Mouse (Mus musculus) limb, embryonic 11.5 days (tissue): Measurements from ENCODE around the gene Psmb5. TPM values are rescaled to one million over a fixed set of nuclear protein-coding genes. Genes with fewer than 3 reads are reported as not detected.

ENCODE experiments used
- ATAC-seq: fragments of 200-750 bp; cut with Nextera tagmentation; 2 replicates; pipeline ENCODE4 v1.8.0; 2017; ENCODE audit warnings: low read depth; ENCODE audit not compliant: insufficient number of reproducible peaks, low FRiP score, low TSS enrichment
- DNase-seq: peaks from one replicate; pipeline ENCODE4 v3.0.0-alpha.2; 2015; ENCODE audit warnings: low spot score
- H3K27ac ChIP-seq: fragments of 300-500 bp; sonication (generic); replicated peaks from 2 replicates; pipeline ENCODE4 v1.5.1; 2014; ENCODE audit warnings: low read depth, mild to moderate bottlenecking, low read length
- H3K27me3 ChIP-seq: fragments of 300-500 bp; sonication (generic); 2 replicates; pipeline ENCODE4 v1.6.1; 2014; ENCODE audit warnings: mild to moderate bottlenecking, low read length, mixed read lengths; ENCODE audit not compliant: control insufficient read depth, insufficient read depth
- H3K36me3 ChIP-seq: fragments of 300-500 bp; sonication (generic); 2 replicates; pipeline ENCODE4 v1.6.1; 2014; ENCODE audit warnings: mild to moderate bottlenecking, low read length, moderate library complexity, mixed read lengths; ENCODE audit not compliant: control insufficient read depth, insufficient read depth
- H3K4me1 ChIP-seq: fragments of 300-500 bp; sonication (generic); 2 replicates; pipeline ENCODE4 v1.6.1; 2014; ENCODE audit warnings: low read length, mixed read lengths; ENCODE audit not compliant: control insufficient read depth, insufficient read depth
- H3K4me2 ChIP-seq: fragments of 300-500 bp; sonication (generic); 2 replicates; pipeline ENCODE4 v1.6.1; 2014; ENCODE audit warnings: low read depth, mild to moderate bottlenecking, moderate library complexity; ENCODE audit not compliant: severe bottlenecking
- H3K4me3 ChIP-seq: fragments of 300-500 bp; sonication (generic); 2 replicates; pipeline ENCODE4 v1.5.1; 2014; ENCODE audit warnings: low read depth, low read length
- H3K9ac ChIP-seq: fragments of 300-500 bp; sonication (generic); 2 replicates; pipeline ENCODE4 v1.6.1; 2014; ENCODE audit warnings: mild to moderate bottlenecking, low read length
- H3K9me3 ChIP-seq: fragments of 300-500 bp; sonication (generic); 2 replicates; pipeline ENCODE4 v1.6.1; 2016; ENCODE audit warnings: low read length; ENCODE audit not compliant: control insufficient read depth
- WGBS: fragments of 180-500 bp; shearing (Covaris S2); extraction: QIAGEN DNeasy Blood & Tissue Kit; methylation state at CpG from one replicate; pipeline ENCODE4 v1.1.7; 2014; 5-methylcytosine and 5-hydroxymethylcytosine counted together
- polyA plus RNA-seq: library from polyadenylated mRNA; unstranded; fragments of >200 nt; fragmentation: Nextera tagmentation; extraction: Ambion mirVana; gene quantifications from 2 replicates; pipeline ENCODE4 v1.2.1, GENCODE M21; 2014

Gene Psmb5
- polyA plus RNA-seq, 1 experiment from 2014 or later, result 488 TPM

DNA sequence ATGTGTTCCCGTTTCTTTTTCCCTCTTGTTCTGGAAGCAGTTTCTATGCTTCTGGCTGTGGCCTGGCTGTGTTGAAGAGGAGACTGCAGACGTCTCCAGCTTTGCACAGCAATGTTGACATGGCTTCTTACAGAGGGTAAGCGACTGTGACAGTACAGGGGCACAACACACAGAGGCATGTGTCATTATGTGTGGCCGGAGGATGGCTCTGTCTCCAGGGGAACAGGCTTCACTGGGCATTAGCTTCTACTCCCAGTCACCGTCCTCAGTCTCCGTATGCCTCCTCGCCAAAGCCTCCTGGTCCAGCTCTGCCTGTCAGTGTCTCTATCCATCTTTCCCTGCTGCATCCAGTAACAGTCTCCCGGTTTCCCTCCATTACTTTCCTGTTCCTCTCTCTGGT lies 10.6 kb downstream of the Psmb5 start:
- H3K27me3 ChIP-seq, result no peaks in the 10 kb centered on the region
- 62% methylated on average over 8 of the region's 8 CpGs for WGBS
- H3K9me3 ChIP-seq, result no peaks in the 10 kb centered on the region
- H3K4me3 ChIP-seq, result no peak overlapping the region
- no peak for DNase-seq
- H3K4me1 ChIP-seq, result peaks cover 3% of the 10 kb centered on the region; the same call in 1 of the 2 replicates
- H3K9ac ChIP-seq, result no peak overlapping the region
- no peak overlapping the region for H3K4me2 ChIP-seq
- ATAC-seq, result no peak
- peaks cover 2% of the 10 kb centered on the region; the same call in 1 of the 2 replicates for H3K36me3 ChIP-seq
- H3K27ac ChIP-seq, result no peak overlapping the region

DNA sequence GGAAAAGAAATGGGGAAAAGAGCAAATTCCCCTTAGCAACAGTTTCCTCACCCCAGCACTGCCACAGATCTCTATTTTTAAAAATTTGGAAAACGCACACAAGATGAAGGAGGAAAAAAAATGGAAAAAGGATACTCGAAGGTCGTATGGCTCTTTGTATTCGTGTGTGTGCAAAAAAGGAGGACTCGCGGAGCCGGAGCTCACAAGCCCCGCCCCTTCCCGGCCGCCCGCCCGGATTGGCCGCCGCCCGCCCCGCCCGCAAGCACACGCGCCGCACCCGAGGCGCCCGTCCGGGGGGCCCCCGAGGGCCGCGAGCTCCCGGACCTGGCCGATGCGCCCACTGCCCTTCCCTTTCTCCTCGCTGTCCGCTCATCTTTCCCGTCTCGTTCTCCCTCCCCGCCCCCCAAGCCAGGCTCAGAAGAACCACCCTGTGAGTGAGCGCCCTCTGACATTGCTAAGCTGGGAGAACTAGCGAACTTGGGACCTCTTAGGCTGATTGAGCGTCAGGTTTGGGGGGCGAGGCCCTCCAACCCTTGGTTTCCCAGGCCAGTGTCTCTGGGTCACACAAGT lies 12.0 kb downstream of the Psmb5 start, which contains the start of gene 4931414P19Rik:
Gene 4931414P19Rik (minus strand): TSS at position 242 of the 570 bp plus-strand sequence.
- Histone ChIP-seq H3K27ac (peak within 1 kb of the TSS; percentile 62; the same call in 1 of the 2 replicates), H3K9me3 (no peaks in the 10 kb centered on the region), H3K4me1 (peaks cover 3% of the 10 kb centered on the region; the same call in 1 of the 2 replicates), H3K27me3 (no peaks in the 10 kb centered on the region), H3K4me2 (peak within 1 kb of the TSS; percentile 65), H3K9ac (peak within 1 kb of the TSS; percentile 66), H3K36me3 (no peaks in the 10 kb centered on the region), H3K4me3 (peak within 1 kb of the TSS; percentile 46)
- under 1% methylated on average over 39 of the region's 39 CpGs for WGBS
- DNase-seq (peak; percentile 81), ATAC-seq (0 out of 2 replicates have a peak, but pooled peaks have one; percentile 18)

DNA sequence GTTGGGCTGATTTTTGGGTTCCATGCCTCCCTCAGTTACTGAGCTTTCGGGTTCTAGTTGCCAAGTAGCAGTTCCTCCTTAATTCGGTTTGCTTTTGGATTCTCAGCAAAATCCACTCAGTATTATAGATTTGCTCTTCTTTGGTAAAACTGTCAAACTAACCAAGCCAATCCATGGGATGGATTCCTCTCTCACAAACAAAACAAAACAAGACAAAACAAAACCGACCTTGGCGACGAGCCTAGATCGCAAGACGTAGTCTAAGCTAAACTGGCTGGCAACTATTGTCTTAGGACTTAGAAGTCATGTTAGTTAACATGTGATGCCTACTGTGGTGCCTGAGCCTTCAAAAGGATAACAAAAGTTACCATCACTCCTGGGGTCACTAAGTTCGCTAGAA lies 14.1 kb downstream of the Psmb5 start:
- H3K9ac ChIP-seq, result peak overlapping the region; percentile 93; the same call in 1 of the 2 replicates
- H3K4me1 ChIP-seq, result peaks cover 3% of the 10 kb centered on the region; the same call in 1 of the 2 replicates
- ATAC-seq (no peak), DNase-seq (no peak)
- H3K27ac ChIP-seq, result no peak overlapping the region
- 83% methylated on average over 8 of the region's 8 CpGs for WGBS
- peak overlapping the region; percentile 67; the same call in 1 of the 2 replicates for H3K4me3 ChIP-seq
- peak overlapping the region; percentile 37 for H3K4me2 ChIP-seq
- H3K9me3 ChIP-seq, result no peaks in the 10 kb centered on the region; the same call in 1 of the 2 replicates
- H3K36me3 ChIP-seq, result no peaks in the 10 kb centered on the region
- H3K27me3 ChIP-seq, result no peaks in the 10 kb centered on the region

DNA sequence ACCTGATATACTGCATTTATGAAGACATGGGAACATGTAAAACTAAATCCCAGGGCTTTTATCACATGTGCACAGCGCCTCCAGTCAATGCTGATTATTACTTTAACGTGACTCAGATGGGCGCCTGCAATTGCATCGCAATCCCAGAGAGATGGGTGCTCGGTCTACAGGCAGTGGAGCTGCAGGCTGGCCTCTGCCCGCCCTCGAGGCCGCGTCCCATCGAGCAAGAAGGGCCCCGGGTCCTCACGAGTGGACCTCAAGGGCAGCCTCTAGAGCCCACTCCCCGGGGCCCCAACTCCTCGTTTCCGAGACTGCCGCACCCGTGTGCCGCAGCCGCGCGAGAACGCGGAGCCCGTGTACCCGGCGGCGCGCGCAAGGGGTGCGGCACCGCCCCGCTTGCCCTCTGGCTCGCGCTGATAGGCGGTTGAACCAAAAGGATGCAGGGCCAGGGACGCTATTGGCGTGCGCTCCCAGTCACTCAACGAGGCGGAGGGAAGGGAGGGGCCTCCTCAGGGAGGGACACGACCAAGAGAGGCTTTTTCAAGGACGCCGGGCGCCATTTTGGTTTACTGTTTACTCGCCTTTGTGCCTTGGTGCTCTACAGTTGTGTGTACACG lies 14.7 kb downstream of the Psmb5 start:
- ATAC-seq (peak; percentile 97), DNase-seq (peak; percentile 97)
- peak overlapping the region; percentile 67 for H3K4me3 ChIP-seq
- under 1% methylated on average over 46 of the region's 46 CpGs for WGBS
- H3K9ac ChIP-seq, result peak overlapping the region; percentile 93
- H3K27ac ChIP-seq, result peak overlapping the region; percentile 77; the same call in 1 of the 2 replicates
- no peaks in the 10 kb centered on the region for H3K36me3 ChIP-seq
- H3K9me3 ChIP-seq, result no peaks in the 10 kb centered on the region; the same call in 1 of the 2 replicates
- peak overlapping the region; percentile 55 for H3K4me2 ChIP-seq
- no peaks in the 10 kb centered on the region for H3K27me3 ChIP-seq
- peaks cover 3% of the 10 kb centered on the region; the same call in 1 of the 2 replicates for H3K4me1 ChIP-seq

DNA sequence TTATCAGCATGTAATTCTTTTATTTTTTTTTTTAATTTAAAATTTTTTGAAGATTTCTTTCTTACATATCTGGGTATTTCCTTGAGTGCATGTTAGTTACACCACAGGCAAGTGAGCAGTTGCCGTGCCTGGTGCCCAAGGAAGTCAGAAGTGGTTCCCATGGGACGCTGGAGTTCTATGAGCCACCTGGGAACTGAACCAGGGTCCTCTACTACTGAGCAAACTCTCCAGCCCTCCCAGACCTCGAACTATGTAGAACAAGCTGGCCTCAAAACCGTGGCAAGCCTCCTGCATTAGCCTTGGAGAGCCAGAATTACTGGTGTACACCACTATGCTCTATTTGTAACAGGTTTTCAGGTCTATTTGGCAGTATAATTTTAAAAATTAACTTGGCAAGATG lies 15.2 kb downstream of the Psmb5 start:
- DNase-seq, result no peak
- peak overlapping the region; percentile 55; the same call in 1 of the 2 replicates for H3K4me2 ChIP-seq
- H3K36me3 ChIP-seq, result no peaks in the 10 kb centered on the region
- H3K27me3 ChIP-seq, result no peaks in the 10 kb centered on the region
- H3K9me3 ChIP-seq, result no peaks in the 10 kb centered on the region; the same call in 1 of the 2 replicates
- H3K9ac ChIP-seq, result peak overlapping the region; percentile 93
- H3K4me1 ChIP-seq, result peaks cover 3% of the 10 kb centered on the region; the same call in 1 of the 2 replicates
- ATAC-seq, result no peak
- peak overlapping the region; percentile 67 for H3K4me3 ChIP-seq
- H3K27ac ChIP-seq, result peak overlapping the region; percentile 77; the same call in 1 of the 2 replicates
- WGBS, result 53% methylated on average over 4 of the region's 4 CpGs

DNA sequence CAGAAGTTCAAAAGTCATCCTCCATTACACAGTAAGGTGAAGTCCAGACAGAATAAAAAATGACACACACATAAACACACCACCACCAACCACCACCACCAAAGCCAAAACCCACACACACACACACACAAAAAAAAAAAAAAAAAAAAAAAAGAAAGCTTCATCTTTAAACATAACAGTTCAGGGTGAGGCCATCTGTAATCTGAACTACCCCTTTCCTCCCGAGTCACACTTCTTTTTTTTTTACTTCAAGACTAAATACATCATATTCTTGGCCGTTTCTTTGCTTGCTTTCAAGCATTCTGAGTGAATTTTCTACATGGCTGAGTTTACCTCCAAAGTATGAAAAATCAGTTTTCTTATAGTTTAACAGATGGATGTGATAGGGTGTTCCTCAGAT lies 16.2 kb downstream of the Psmb5 start:
- Histone ChIP-seq H3K4me3 (no peak overlapping the region), H3K27me3 (no peaks in the 10 kb centered on the region), H3K4me2 (no peak overlapping the region), H3K9me3 (no peaks in the 10 kb centered on the region; the same call in 1 of the 2 replicates), H3K36me3 (no peaks in the 10 kb centered on the region), H3K4me1 (peaks cover 3% of the 10 kb centered on the region; the same call in 1 of the 2 replicates), H3K27ac (no peak overlapping the region), H3K9ac (no peak overlapping the region)
- WGBS, result 79% methylated on average over 2 of the region's 2 CpGs
- ATAC-seq (no peak), DNase-seq (no peak)

DNA sequence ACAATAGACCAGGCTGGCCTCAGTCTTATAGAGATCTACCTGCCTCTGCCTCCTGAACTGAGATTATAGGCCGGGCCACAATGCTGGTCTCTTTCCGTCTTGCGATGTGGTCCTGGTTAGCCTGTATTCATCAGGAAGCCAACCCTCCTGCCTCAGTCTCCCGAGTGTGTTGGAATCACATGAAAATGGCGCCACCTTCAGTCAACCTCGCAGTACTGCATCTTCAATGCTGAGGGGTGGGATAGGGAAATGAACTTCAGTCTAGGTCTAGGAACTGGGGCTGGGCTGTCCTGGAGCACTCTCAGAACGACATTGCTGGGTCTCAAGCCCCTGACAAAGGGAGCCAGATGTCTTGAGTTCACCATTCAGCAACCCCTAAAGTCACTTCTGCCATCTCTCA lies 20.7 kb downstream of the Psmb5 start:
- no peak overlapping the region for H3K4me3 ChIP-seq
- H3K4me1 ChIP-seq, result no peaks in the 10 kb centered on the region
- peaks cover 2% of the 10 kb centered on the region; the same call in 1 of the 2 replicates for H3K36me3 ChIP-seq
- WGBS, result 81% methylated on average over 7 of the region's 7 CpGs
- no peak overlapping the region for H3K9ac ChIP-seq
- H3K9me3 ChIP-seq, result no peaks in the 10 kb centered on the region; the same call in 1 of the 2 replicates
- H3K4me2 ChIP-seq, result no peak overlapping the region
- H3K27ac ChIP-seq, result no peak overlapping the region
- no peak for DNase-seq
- no peaks in the 10 kb centered on the region for H3K27me3 ChIP-seq
- no peak for ATAC-seq

DNA sequence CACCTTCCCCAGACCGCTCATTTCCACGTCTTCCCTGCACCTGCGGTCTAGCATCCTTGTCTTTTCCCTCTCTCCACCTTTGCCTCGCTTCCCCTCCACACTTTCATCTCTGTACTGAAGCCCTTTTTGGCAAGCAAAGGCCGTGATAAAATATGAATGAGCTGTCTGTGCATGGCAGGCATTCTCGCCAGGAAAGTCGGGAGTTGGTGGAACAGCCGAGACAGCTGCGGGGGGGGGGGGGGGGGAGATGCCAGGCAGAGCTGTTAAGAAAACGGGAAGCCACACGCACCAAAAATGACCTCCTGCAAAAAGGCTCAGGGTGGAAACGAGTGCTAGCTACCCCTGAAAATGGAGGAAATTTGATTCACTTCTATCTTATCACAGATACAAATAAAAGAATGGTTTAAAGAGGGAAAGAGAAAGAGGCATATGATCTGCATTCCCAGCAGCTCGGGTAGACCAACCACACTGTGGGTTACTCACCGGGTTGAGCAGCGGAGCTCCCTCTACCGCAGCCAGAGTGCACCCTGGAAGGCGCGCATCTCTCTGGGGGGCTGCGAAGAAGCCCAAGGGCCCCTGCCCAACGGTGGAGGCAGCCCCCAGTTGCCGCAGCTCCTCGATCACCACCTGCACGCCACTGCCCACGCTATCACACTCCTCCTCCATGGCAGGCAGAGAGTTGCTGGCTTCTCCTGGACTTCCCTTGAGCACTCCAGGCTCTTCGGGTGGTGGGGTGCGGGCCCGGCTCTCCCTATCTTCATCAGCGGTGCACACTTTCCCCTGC lies 23.0 kb downstream of the Psmb5 start:
- Histone ChIP-seq H3K4me2 (no peak overlapping the region), H3K27me3 (no peaks in the 10 kb centered on the region), H3K4me1 (no peaks in the 10 kb centered on the region), H3K36me3 (peaks cover 2% of the 10 kb centered on the region; the same call in 1 of the 2 replicates), H3K9ac (no peak overlapping the region), H3K27ac (no peak overlapping the region), H3K4me3 (no peak overlapping the region), H3K9me3 (no peaks in the 10 kb centered on the region; the same call in 1 of the 2 replicates)
- WGBS, result 71% methylated on average over 28 of the region's 28 CpGs
- ATAC-seq (no peak), DNase-seq (no peak)
